Mouse (Mus musculus) hindbrain, embryonic 16.5 days (tissue): ENCODE results near the gene Aqp3. TPM values are rescaled to one million over a fixed set of nuclear protein-coding genes. Genes with fewer than 3 reads are reported as not detected.

Experiments
- ATAC-seq: fragments of 200-750 bp; cut with Nextera tagmentation; 2 replicates; pipeline ENCODE4 v1.8.0; 2017; ENCODE audit warnings: moderate TSS enrichment, moderate library complexity
- H3K27ac ChIP-seq: fragments of 300-500 bp; sonication (generic); 2 replicates; pipeline ENCODE4 v1.5.1; 2014; ENCODE audit warnings: low read depth, mild to moderate bottlenecking, control low read depth, low read length, moderate library complexity
- H3K27me3 ChIP-seq: fragments of 300-500 bp; sonication (generic); replicated peaks from 2 replicates; pipeline ENCODE4 v1.6.1; 2014; ENCODE audit warnings: low read length; ENCODE audit not compliant: control insufficient read depth, insufficient read depth
- H3K36me3 ChIP-seq: fragments of 300-500 bp; sonication (generic); 2 replicates; pipeline ENCODE4 v1.6.1; 2014; ENCODE audit warnings: mild to moderate bottlenecking, low read length, moderate library complexity, mixed read lengths; ENCODE audit not compliant: control insufficient read depth, insufficient read depth
- H3K4me1 ChIP-seq: fragments of 300-500 bp; sonication (generic); 2 replicates; pipeline ENCODE4 v1.6.1; 2014; ENCODE audit warnings: low read depth, low read length; ENCODE audit not compliant: control insufficient read depth, insufficient read depth
- H3K4me2 ChIP-seq: fragments of 300-500 bp; sonication (generic); 2 replicates; pipeline ENCODE4 v1.6.1; 2014; ENCODE audit warnings: mild to moderate bottlenecking, low read length, control low read depth, moderate library complexity
- H3K4me3 ChIP-seq: fragments of 300-500 bp; sonication (generic); 2 replicates; pipeline ENCODE4 v1.5.1; 2014; ENCODE audit warnings: mild to moderate bottlenecking, low read length, control low read depth, moderate library complexity
- H3K9ac ChIP-seq: fragments of 300-500 bp; sonication (generic); 2 replicates; pipeline ENCODE4 v1.6.1; 2014; ENCODE audit warnings: low read depth, mild to moderate bottlenecking, control low read depth, low read length, moderate library complexity
- H3K9me3 ChIP-seq: fragments of 300-500 bp; sonication (generic); 2 replicates; pipeline ENCODE4 v1.6.1; 2014; ENCODE audit warnings: mild to moderate bottlenecking, low read length, moderate library complexity; ENCODE audit not compliant: control insufficient read depth
- WGBS: fragments of 180-500 bp; shearing (Covaris S2); extraction: QIAGEN DNeasy Blood & Tissue Kit; methylation state at CpG from one replicate; pipeline ENCODE4 v1.1.7; 2014; 5-methylcytosine and 5-hydroxymethylcytosine counted together
- polyA plus RNA-seq: library from polyadenylated mRNA; unstranded; fragments of >200 nt; fragmentation: Nextera tagmentation; extraction: Ambion mirVana; gene quantifications from 2 replicates; pipeline ENCODE4 v1.2.1, GENCODE M21; 2015

The Aqp3 gene
- polyA plus RNA-seq, 1 experiment from 2014 or later = 0.16 TPM

DNA sequence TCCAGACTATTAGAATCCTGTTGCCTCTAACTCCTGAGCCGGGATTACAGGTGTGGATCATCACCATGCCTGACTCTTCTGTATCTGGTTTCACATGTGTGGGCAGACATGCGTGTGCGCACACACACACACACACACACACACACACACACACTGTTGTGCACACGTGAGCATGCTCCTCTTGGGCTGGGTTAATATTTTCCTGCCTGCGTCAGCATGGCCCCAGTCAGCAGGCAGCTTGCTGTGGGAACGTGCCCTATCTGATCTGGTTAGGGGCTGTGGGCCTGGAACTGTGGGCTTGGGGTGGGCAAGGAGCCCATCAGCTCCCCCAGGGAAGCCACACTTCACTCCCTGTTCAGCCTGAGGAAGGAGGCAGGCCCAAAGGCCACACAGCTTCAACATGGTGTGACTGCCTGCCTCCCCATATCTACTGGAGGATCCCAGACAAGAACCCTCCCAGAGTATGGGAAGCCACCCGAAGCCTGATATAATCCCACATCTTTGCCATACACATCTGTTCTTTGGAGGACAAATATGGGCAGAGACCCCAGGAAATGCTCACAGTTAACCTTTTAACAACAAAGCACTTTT is 41.1 kb downstream of the Aqp3 start:
- Histone ChIP-seq H3K27ac (no peak overlapping the region), H3K4me2 (no peak overlapping the region), H3K27me3 (no peaks in the 10 kb centered on the region), H3K9me3 (no peaks in the 10 kb centered on the region), H3K4me1 (no peaks in the 10 kb centered on the region), H3K4me3 (no peak overlapping the region), H3K36me3 (no peaks in the 10 kb centered on the region), H3K9ac (no peak overlapping the region)
- WGBS = 60% methylated on average over 7 of the region's 7 CpGs
- ATAC-seq = no peak

DNA sequence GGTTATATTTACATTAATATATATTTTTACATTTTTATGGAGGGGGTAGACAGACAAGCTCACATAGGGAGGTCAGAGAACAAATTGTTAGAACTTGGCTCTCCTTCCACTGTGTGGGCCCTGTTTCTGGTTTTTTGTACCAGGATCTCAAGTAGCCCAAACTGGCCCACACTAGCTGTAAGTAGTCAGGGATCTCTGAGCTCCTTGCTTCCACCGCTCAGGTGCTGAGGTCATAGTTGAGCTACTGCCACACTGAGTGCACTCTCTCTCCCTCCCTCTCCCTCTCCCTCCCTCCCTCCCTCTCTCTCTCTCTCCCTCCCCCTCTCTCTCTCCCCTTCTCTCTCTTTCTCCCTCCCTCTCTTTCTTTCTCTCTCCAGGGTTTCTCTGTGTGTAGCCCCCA is 41.7 kb downstream of the Aqp3 start:
- no peak overlapping the region for H3K4me2 ChIP-seq
- no peak overlapping the region for H3K4me3 ChIP-seq
- no peaks in the 10 kb centered on the region for H3K27me3 ChIP-seq
- H3K36me3 ChIP-seq = no peaks in the 10 kb centered on the region
- H3K9ac ChIP-seq = no peak overlapping the region
- no peaks in the 10 kb centered on the region for H3K9me3 ChIP-seq
- no peak overlapping the region for H3K27ac ChIP-seq
- WGBS = 43% methylated on average over 1 of the region's 1 CpGs
- ATAC-seq = no peak
- H3K4me1 ChIP-seq = no peaks in the 10 kb centered on the region

- H3K9ac ChIP-seq = no peak overlapping the region
- WGBS = 77% methylated on average over 13 of the region's 13 CpGs
- ATAC-seq = no peak
Observed at GRCm38 (mm10) chr4:41055111-41055510, 42.9 kb downstream of the Aqp3 start.

DNA sequence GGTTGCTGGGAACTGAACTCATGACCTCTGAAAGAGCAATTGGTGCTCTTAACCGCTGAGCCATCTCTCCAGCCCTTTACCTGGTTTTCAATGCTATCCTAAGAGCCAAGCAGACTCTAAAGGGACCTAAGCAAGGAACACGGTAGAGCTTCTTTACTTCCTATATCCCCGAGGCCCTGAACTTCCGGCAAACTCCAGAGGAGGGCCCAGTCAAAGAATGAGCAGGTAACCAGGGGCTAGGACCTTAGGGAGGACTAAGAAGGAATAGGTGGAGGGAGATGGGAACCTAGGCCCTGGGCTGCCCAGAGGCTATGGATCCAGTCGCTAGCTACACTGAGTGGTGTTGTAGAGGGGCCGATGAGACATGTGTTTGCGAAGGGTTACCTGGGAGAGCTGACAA is 46.2 kb downstream of the Aqp3 start:
- Histone ChIP-seq H3K27me3 (no peaks in the 10 kb centered on the region), H3K36me3 (no peaks in the 10 kb centered on the region), H3K9me3 (no peaks in the 10 kb centered on the region), H3K4me1 (peaks cover 3% of the 10 kb centered on the region), H3K4me3 (no peak overlapping the region), H3K27ac (no peak overlapping the region), H3K4me2 (no peak overlapping the region), H3K9ac (no peak overlapping the region)
- 75% methylated on average over 7 of the region's 7 CpGs for WGBS
- no peak for ATAC-seq

More at GRCm38 (mm10) chr4:41055111-41055510, 42.9 kb downstream of the Aqp3 start:
- Histone ChIP-seq H3K4me3 (no peak overlapping the region), H3K27me3 (no peaks in the 10 kb centered on the region), H3K4me2 (no peak overlapping the region), H3K27ac (no peak overlapping the region), H3K4me1 (peaks cover 3% of the 10 kb centered on the region), H3K9me3 (no peaks in the 10 kb centered on the region), H3K36me3 (no peaks in the 10 kb centered on the region)

- Histone ChIP-seq H3K9ac (peak overlapping the region; percentile 46), H3K4me2 (peak overlapping the region; percentile 53), H3K27ac (no peak overlapping the region), H3K4me1 (peaks cover 3% of the 10 kb centered on the region), H3K27me3 (no peaks in the 10 kb centered on the region), H3K4me3 (0 out of 2 replicates have a peak overlapping the region, but pooled peaks have one; percentile 15), H3K9me3 (no peaks in the 10 kb centered on the region), H3K36me3 (no peaks in the 10 kb centered on the region)
- peak; percentile 77 for ATAC-seq
- WGBS = 33% methylated on average over 16 of the region's 16 CpGs
Observed at GRCm38 (mm10) chr4:41050726-41051675, 47.0 kb downstream of the Aqp3 start.

- Histone ChIP-seq H3K36me3 (no peaks in the 10 kb centered on the region), H3K9ac (no peak overlapping the region), H3K27me3 (no peaks in the 10 kb centered on the region), H3K9me3 (no peaks in the 10 kb centered on the region), H3K4me3 (no peak overlapping the region), H3K4me2 (no peak overlapping the region), H3K27ac (no peak overlapping the region), H3K4me1 (peaks cover 3% of the 10 kb centered on the region)
- whole genome bisulfite sequencing = 67% methylated on average over 2 of the region's 2 CpGs
- ATAC-seq = no peak
Observed at GRCm38 (mm10) chr4:41048926-41049325, 49.1 kb downstream of the Aqp3 start.

- no peaks in the 10 kb centered on the region for H3K27me3 ChIP-seq
- H3K36me3 ChIP-seq = no peaks in the 10 kb centered on the region
- H3K4me2 ChIP-seq = no peak within 1 kb of the TSS
- ATAC-seq = no peak
- H3K9me3 ChIP-seq = no peaks in the 10 kb centered on the region
- peaks cover 3% of the 10 kb centered on the region for H3K4me1 ChIP-seq
- WGBS = 42% methylated on average over 9 of the region's 9 CpGs
- H3K27ac ChIP-seq = no peak within 1 kb of the TSS
- H3K9ac ChIP-seq = no peak within 1 kb of the TSS
- no peak within 1 kb of the TSS for H3K4me3 ChIP-seq
Observed at GRCm38 (mm10) chr4:41047524-41048271, 50.3 kb downstream of the Aqp3 start, which contains the start of gene Aqp7. Gene Aqp7, minus strand, starts transcription at chr4:41048139.

DNA sequence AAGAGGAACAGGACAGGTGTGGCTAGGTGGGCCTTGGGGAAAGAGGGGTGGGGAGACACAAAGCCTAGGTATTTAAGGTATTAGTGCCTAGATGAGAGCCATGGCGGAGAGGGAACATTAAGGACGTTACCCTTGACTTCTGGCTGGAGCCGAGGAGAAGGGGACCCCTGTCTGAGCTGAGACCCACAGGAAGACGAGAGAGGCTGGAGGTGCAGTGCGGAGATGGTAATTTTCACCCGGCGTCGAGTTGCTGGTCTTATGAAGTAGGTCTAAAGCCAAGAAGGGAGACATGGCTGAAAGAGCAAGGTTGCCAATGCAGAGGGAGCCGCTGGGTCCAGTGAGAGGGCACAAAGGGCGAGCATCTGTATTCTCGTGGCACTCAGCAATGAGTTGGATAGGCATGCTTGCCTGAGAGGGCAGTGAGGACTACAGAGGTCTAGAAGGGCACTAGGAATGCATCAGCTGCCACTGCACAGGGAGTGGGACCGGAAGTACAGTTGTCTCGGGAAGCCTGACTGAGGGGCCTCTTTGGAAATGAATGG is 51.7 kb downstream of the Aqp3 start:
- H3K27ac ChIP-seq = no peak overlapping the region
- H3K27me3 ChIP-seq = no peaks in the 10 kb centered on the region
- no peak overlapping the region for H3K9ac ChIP-seq
- H3K4me2 ChIP-seq = no peak overlapping the region
- no peaks in the 10 kb centered on the region for H3K36me3 ChIP-seq
- no peak overlapping the region for H3K4me3 ChIP-seq
- no peak for ATAC-seq
- H3K9me3 ChIP-seq = no peaks in the 10 kb centered on the region
- 86% methylated on average over 13 of the region's 13 CpGs for WGBS
- H3K4me1 ChIP-seq = peaks cover 3% of the 10 kb centered on the region
